Mouse (Mus musculus) midbrain, postnatal 0 days (tissue): ENCODE data around the gene Olfr522. TPM values are rescaled to one million over a fixed set of nuclear protein-coding genes. Genes with fewer than 3 reads are reported as not detected.
"Not testable (repeated sequence)": the region's sequence is repeated elsewhere in the genome, so short reads cannot be mapped to it uniquely, and the experiment has no call there.

Source experiments
- ATAC-seq: fragments of 200-750 bp; cut with Nextera tagmentation; 2 replicates; pipeline ENCODE4 v1.8.0; 2017; ENCODE audit warnings: moderate number of reproducible peaks, mild to moderate bottlenecking, moderate TSS enrichment, moderate library complexity; ENCODE audit not compliant: low FRiP score
- DNase-seq: peaks from one replicate; pipeline ENCODE4 v3.0.0-alpha.2; 2015; ENCODE audit warnings: low spot score
- H3K27ac ChIP-seq: fragments of 300-500 bp; sonication (generic); 2 replicates; pipeline ENCODE4 v1.5.1; 2014; ENCODE audit warnings: low read depth, mild to moderate bottlenecking, low read length, mixed read lengths
- H3K27me3 ChIP-seq: fragments of 300-500 bp; sonication (generic); 2 replicates; pipeline ENCODE4 v1.6.1; 2014; ENCODE audit warnings: low read length, control low read depth, mixed read lengths; ENCODE audit not compliant: insufficient read depth
- H3K36me3 ChIP-seq: fragments of 300-500 bp; sonication (generic); 2 replicates; pipeline ENCODE4 v1.6.1; 2014; ENCODE audit warnings: low read length, control low read depth, mixed read lengths; ENCODE audit not compliant: insufficient read depth
- H3K4me1 ChIP-seq: fragments of 300-500 bp; sonication (generic); 2 replicates; pipeline ENCODE4 v1.6.1; 2014; ENCODE audit warnings: mild to moderate bottlenecking, control low read depth, antibody characterized with exemption, low read length, mixed read lengths; ENCODE audit not compliant: insufficient read depth
- H3K4me2 ChIP-seq: fragments of 300-500 bp; sonication (generic); 2 replicates; pipeline ENCODE4 v1.6.1; 2014; ENCODE audit warnings: low read depth, mild to moderate bottlenecking, low read length, mixed read lengths; ENCODE audit not compliant: poor library complexity, severe bottlenecking
- H3K4me3 ChIP-seq: fragments of 300-500 bp; sonication (generic); 2 replicates; pipeline ENCODE4 v1.5.1; 2014; ENCODE audit warnings: low read depth, mild to moderate bottlenecking, low read length, moderate library complexity
- H3K9ac ChIP-seq: fragments of 300-500 bp; sonication (generic); replicated peaks from 2 replicates; pipeline ENCODE4 v1.6.1; 2014; ENCODE audit warnings: mild to moderate bottlenecking, low read length, moderate library complexity, mixed read lengths; ENCODE audit not compliant: poor library complexity, severe bottlenecking
- H3K9me3 ChIP-seq: fragments of 300-500 bp; sonication (generic); 2 replicates; pipeline ENCODE4 v1.6.1; 2016; ENCODE audit warnings: low read length, control low read depth
- CTCF ChIP-seq: IDR thresholded peaks from 2 replicates; pipeline ENCODE4 v1.5.1; 2016; ENCODE audit warnings: antibody characterized with exemption, mild to moderate bottlenecking
- WGBS: fragments of 180-500 bp; shearing (Covaris S2); extraction: QIAGEN DNeasy Blood & Tissue Kit; methylation state at CpG from one replicate; pipeline ENCODE4 v1.1.7; 2014; 5-methylcytosine and 5-hydroxymethylcytosine counted together
- polyA plus RNA-seq: library from polyadenylated mRNA; unstranded; fragments of >200 nt; fragmentation: Nextera tagmentation; extraction: Ambion mirVana; gene quantifications from 2 replicates; pipeline ENCODE4 v1.2.1, GENCODE M21; 2015
- total RNA-seq: library from RNA; depleted of rRNA; stranded (reverse); fragments of >200 nt; gene quantifications from 2 replicates; pipeline ENCODE4 v1.2.3, GENCODE M21; 2014

Olfr522 gene
- total and polyA plus RNA-seq, 2 experiments from 2014 or later = not detected

GRCm38 (mm10) chr7:140137135-140138020 lies 27.2 kb downstream of the Olfr522 start, which contains the start of gene Mtg1:
Mtg1 (plus strand) TSS chr7:140137564.
- H3K4me3 ChIP-seq = peak within 1 kb of the TSS; percentile 63
- ATAC-seq (peak; percentile 97), DNase-seq (peak; percentile 96)
- no peaks in the 10 kb centered on the region for H3K27me3 ChIP-seq
- TF ChIP-seq CTCF = peak; percentile 24; the same call in 1 of the 2 replicates
- H3K9ac ChIP-seq = peak within 1 kb of the TSS; percentile 76
- peaks cover 4% of the 10 kb centered on the region for H3K4me1 ChIP-seq
- H3K9me3 ChIP-seq = no peaks in the 10 kb centered on the region
- no peaks in the 10 kb centered on the region for H3K36me3 ChIP-seq
- peak within 1 kb of the TSS; percentile 89 for H3K27ac ChIP-seq
- H3K4me2 ChIP-seq = peak within 1 kb of the TSS; percentile 88
- 2% methylated on average over 39 of the region's 39 CpGs for WGBS

GRCm38 (mm10) chr7:140135106-140135770 lies 29.3 kb downstream of the Olfr522 start:
- no peaks in the 10 kb centered on the region for H3K27me3 ChIP-seq
- H3K4me2 ChIP-seq = no peak overlapping the region
- no peak for TF ChIP-seq CTCF
- ATAC-seq (no peak), DNase-seq (no peak)
- no peak overlapping the region for H3K4me3 ChIP-seq
- peaks cover 4% of the 10 kb centered on the region for H3K4me1 ChIP-seq
- H3K9me3 ChIP-seq = no peaks in the 10 kb centered on the region
- no peak overlapping the region for H3K27ac ChIP-seq
- 85% methylated on average over 5 of the region's 5 CpGs for WGBS
- no peaks in the 10 kb centered on the region for H3K36me3 ChIP-seq
- no peak overlapping the region for H3K9ac ChIP-seq

- not testable (repeated sequence) for H3K4me1 ChIP-seq, H3K9me3 ChIP-seq, DNase-seq, ATAC-seq, H3K9ac ChIP-seq, H3K4me3 ChIP-seq, H3K27me3 ChIP-seq, H3K36me3 ChIP-seq, H3K4me2 ChIP-seq, H3K27ac ChIP-seq
- WGBS = 94% methylated on average over 3 of the region's 7 CpGs
Measured at GRCm38 (mm10) chr7:140134033-140134432, 30.5 kb downstream of the Olfr522 start.

- H3K36me3 ChIP-seq, H3K4me2 ChIP-seq, H3K9me3 ChIP-seq, H3K4me3 ChIP-seq, H3K9ac ChIP-seq, ATAC-seq, H3K27me3 ChIP-seq, H3K27ac ChIP-seq, DNase-seq, H3K4me1 ChIP-seq: not testable (repeated sequence)
- 89% methylated on average over 7 of the region's 7 CpGs for WGBS
Measured at GRCm38 (mm10) chr7:140132184-140132583, 32.4 kb downstream of the Olfr522 start.

DNA sequence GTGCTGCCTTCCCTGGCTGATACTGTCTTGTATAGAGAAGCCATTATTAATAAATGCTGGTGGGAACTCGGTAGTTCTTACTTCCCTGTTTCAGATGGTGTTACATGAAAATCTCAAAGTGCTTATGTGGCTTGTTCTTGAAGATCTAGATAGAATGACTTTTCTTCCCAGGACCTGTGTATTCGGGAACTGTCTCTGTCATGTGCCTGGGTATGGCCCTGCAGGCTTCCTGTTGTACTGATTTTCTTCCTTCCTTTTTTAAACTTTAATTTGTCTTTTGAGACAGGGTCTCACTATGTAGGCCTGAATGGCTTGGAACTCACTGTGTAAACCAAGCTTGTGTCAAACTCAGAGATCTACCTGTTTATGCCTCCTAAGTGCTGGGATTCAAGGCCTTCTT lies 36.7 kb downstream of the Olfr522 start:
- DNase-seq = no peak
- Histone ChIP-seq H3K27me3 (no peaks in the 10 kb centered on the region), H3K4me1 (peaks cover 5% of the 10 kb centered on the region; the same call in 1 of the 2 replicates), H3K36me3 (no peaks in the 10 kb centered on the region), H3K9ac (no peak overlapping the region), H3K4me2 (no peak overlapping the region), H3K9me3 (no peaks in the 10 kb centered on the region), H3K27ac (no peak overlapping the region), H3K4me3 (no peak overlapping the region)
- WGBS = 89% methylated on average over 2 of the region's 2 CpGs
- no peak for ATAC-seq
- no peak for TF ChIP-seq CTCF

- Histone ChIP-seq H3K4me3 (no peak overlapping the region), H3K27me3 (no peaks in the 10 kb centered on the region), H3K4me2 (no peak overlapping the region), H3K27ac (no peak overlapping the region), H3K36me3 (no peaks in the 10 kb centered on the region), H3K9me3 (no peaks in the 10 kb centered on the region), H3K4me1 (peaks cover 5% of the 10 kb centered on the region; the same call in 1 of the 2 replicates), H3K9ac (no peak overlapping the region)
- DNase-seq = no peak
- ATAC-seq = no peak
- no peak for TF ChIP-seq CTCF
- 91% methylated on average over 3 of the region's 3 CpGs for WGBS
Measured at GRCm38 (mm10) chr7:140126934-140127333, 37.6 kb downstream of the Olfr522 start.
